Mouse (Mus musculus): ENCODE measurements at regions not wholly inside any gene's neighbourhood (a gene's known extent, or its start where the extent isn't known, plus 50 kb on each side); places are given as distances from the start of the nearest gene placed in this dataset.

- TF ChIP-seq CTCF (IDR thresholded peaks at IDR 0.05; ENCODE audit: low read depth) (no peak), EP300 (IDR thresholded peaks at IDR 0.05; ENCODE audit: low read depth) (no peak)
Measured at GRCm38 (mm10) chr14:76812155-76812875, 224.3 kb upstream of the Ccdc122 start.

Measured in liver, embryonic 14.5 days (tissue).